Mouse (Mus musculus) c-Kit-positive CD71-negative TER-119-negative erythroid progenitor cells, embryonic 14.5 days (primary cell): ENCODE data around the gene Fn1.
A peak's percentile ranks its signal among the peaks of the same experiment; 100 is the strongest.

Experiments
- DNase-seq: peaks from one replicate; pipeline ENCODE4 v3.0.0-alpha.2; 2013; ENCODE audit warnings: low read depth

Fn1 gene

GRCm38 (mm10) chr1:71652551-71653399 lies at the start of gene Fn1:
Gene Fn1 (minus strand): TSS chr1:71653200.
- peak; percentile 56 for DNase-seq

- DNase-seq: no peak
These were observed 43.1 kb upstream of the Fn1 start for GRCm38 (mm10) chr1:71696093-71696492.

- DNase-seq: no peak
These were observed 38.7 kb upstream of the Fn1 start for GRCm38 (mm10) chr1:71691472-71692277.

GRCm38 (mm10) chr1:71688926-71689303 lies 35.9 kb upstream of the Fn1 start:
- DNase-seq: no peak

- DNase-seq: no peak
These were observed 35.4 kb upstream of the Fn1 start for GRCm38 (mm10) chr1:71688272-71688925.

- no peak for DNase-seq
These were observed 33.8 kb upstream of the Fn1 start for GRCm38 (mm10) chr1:71686791-71687190.

GRCm38 (mm10) chr1:71683736-71684135 lies 30.7 kb upstream of the Fn1 start:
- DNase-seq: no peak

- DNase-seq: no peak
These were observed 29.3 kb upstream of the Fn1 start for GRCm38 (mm10) chr1:71682194-71682715.

- DNase-seq: no peak
These were observed 28.3 kb upstream of the Fn1 start for GRCm38 (mm10) chr1:71681306-71681705.

GRCm38 (mm10) chr1:71680046-71680672 lies 27.2 kb upstream of the Fn1 start:
- no peak for DNase-seq

- DNase-seq: peak; percentile 22
These were observed 22.4 kb upstream of the Fn1 start for GRCm38 (mm10) chr1:71675420-71675819.

GRCm38 (mm10) chr1:71674274-71674673 lies 21.3 kb upstream of the Fn1 start:
- no peak for DNase-seq

- DNase-seq: no peak
These were observed 20.5 kb upstream of the Fn1 start for GRCm38 (mm10) chr1:71673398-71673910.

GRCm38 (mm10) chr1:71672346-71672745 lies 19.3 kb upstream of the Fn1 start:
- DNase-seq: no peak

- DNase-seq: no peak
These were observed 10.2 kb upstream of the Fn1 start for GRCm38 (mm10) chr1:71663242-71663641.

GRCm38 (mm10) chr1:71658632-71659031 lies 5.6 kb upstream of the Fn1 start:
- no peak for DNase-seq

- DNase-seq: no peak
These were observed 3.3 kb upstream of the Fn1 start for GRCm38 (mm10) chr1:71656309-71656708.

- no peak for DNase-seq
These were observed 1.2 kb upstream of the Fn1 start for GRCm38 (mm10) chr1:71654221-71654620.

GRCm38 (mm10) chr1:71653400-71654159 lies 580 bp upstream of the Fn1 start:
- no peak for DNase-seq

GRCm38 (mm10) chr1:71651828-71652227 lies 1.2 kb downstream of the Fn1 start:
- no peak for DNase-seq

GRCm38 (mm10) chr1:71651315-71651714 lies 1.7 kb downstream of the Fn1 start:
- DNase-seq: no peak
